Mouse (Mus musculus) heart, postnatal 0 days (tissue): ENCODE results near the gene Sde2. TPM values are rescaled to one million over a fixed set of nuclear protein-coding genes. Genes with fewer than 3 reads are reported as not detected.

Experiments used
- ATAC-seq: fragments of 200-750 bp; cut with Nextera tagmentation; 2 replicates; pipeline ENCODE4 v1.8.0; 2017; ENCODE audit warnings: low read depth, moderate number of reproducible peaks, moderate library complexity; ENCODE audit not compliant: insufficient read depth
- DNase-seq: peaks from one replicate; pipeline ENCODE4 v3.0.0-alpha.2; 2016; ENCODE audit warnings: low spot score
- H3K27ac ChIP-seq: fragments of 300-500 bp; sonication (generic); 2 replicates; pipeline ENCODE4 v1.5.1; 2014; ENCODE audit warnings: low read depth, mild to moderate bottlenecking
- H3K27me3 ChIP-seq: fragments of 300-500 bp; sonication (generic); 2 replicates; pipeline ENCODE4 v1.6.1; 2014; ENCODE audit warnings: low read length, mixed read lengths; ENCODE audit not compliant: control insufficient read depth, insufficient read depth
- H3K36me3 ChIP-seq: fragments of 300-500 bp; sonication (generic); replicated peaks from 2 replicates; pipeline ENCODE4 v1.6.1; 2014; ENCODE audit warnings: low read length, mixed read lengths; ENCODE audit not compliant: control insufficient read depth, insufficient read depth
- H3K4me1 ChIP-seq: fragments of 300-500 bp; sonication (generic); 2 replicates; pipeline ENCODE4 v1.6.1; 2014; ENCODE audit warnings: antibody characterized with exemption; ENCODE audit not compliant: control insufficient read depth, insufficient read depth
- H3K4me2 ChIP-seq: fragments of 300-500 bp; sonication (generic); 2 replicates; pipeline ENCODE4 v1.6.1; 2014; ENCODE audit warnings: low read depth, mild to moderate bottlenecking, low read length, moderate library complexity
- H3K4me3 ChIP-seq: fragments of 300-500 bp; sonication (generic); 2 replicates; pipeline ENCODE4 v1.5.1; 2014; ENCODE audit warnings: low read depth, low read length
- H3K9ac ChIP-seq: fragments of 300-500 bp; sonication (generic); replicated peaks from 2 replicates; pipeline ENCODE4 v1.6.1; 2014; ENCODE audit warnings: low read depth, low read length, mixed read lengths
- H3K9me3 ChIP-seq: fragments of 300-500 bp; sonication (generic); replicated peaks from 2 replicates; pipeline ENCODE4 v1.6.1; 2016; ENCODE audit warnings: low read length; ENCODE audit not compliant: control insufficient read depth
- CTCF ChIP-seq: IDR thresholded peaks from 2 replicates; pipeline ENCODE4 v1.5.1; 2016; ENCODE audit warnings: antibody characterized with exemption, control low read depth, low read depth
- EP300 ChIP-seq: IDR thresholded peaks from 2 replicates; pipeline ENCODE4 v1.6.1; 2016; ENCODE audit warnings: antibody characterized with exemption, low read depth
- WGBS: fragments of 180-500 bp; shearing (Covaris S2); extraction: QIAGEN DNeasy Blood & Tissue Kit; methylation state at CpG from one replicate; pipeline ENCODE4 v1.1.7; 2014; 5-methylcytosine and 5-hydroxymethylcytosine counted together
- polyA plus RNA-seq: library from polyadenylated mRNA; unstranded; fragments of >200 nt; fragmentation: Nextera tagmentation; extraction: Ambion mirVana; gene quantifications from 2 replicates; pipeline ENCODE4 v1.2.1, GENCODE M21; 2015
- total RNA-seq: library from RNA; depleted of rRNA; stranded (reverse); fragments of >200 nt; gene quantifications from 2 replicates; pipeline ENCODE4 v1.2.3, GENCODE M21; 2014; ENCODE audit warnings: low replicate concordance

Gene Sde2
- total and polyA plus RNA-seq, 2 experiments from 2014 or later = 9.8 to 15.8 TPM

DNA sequence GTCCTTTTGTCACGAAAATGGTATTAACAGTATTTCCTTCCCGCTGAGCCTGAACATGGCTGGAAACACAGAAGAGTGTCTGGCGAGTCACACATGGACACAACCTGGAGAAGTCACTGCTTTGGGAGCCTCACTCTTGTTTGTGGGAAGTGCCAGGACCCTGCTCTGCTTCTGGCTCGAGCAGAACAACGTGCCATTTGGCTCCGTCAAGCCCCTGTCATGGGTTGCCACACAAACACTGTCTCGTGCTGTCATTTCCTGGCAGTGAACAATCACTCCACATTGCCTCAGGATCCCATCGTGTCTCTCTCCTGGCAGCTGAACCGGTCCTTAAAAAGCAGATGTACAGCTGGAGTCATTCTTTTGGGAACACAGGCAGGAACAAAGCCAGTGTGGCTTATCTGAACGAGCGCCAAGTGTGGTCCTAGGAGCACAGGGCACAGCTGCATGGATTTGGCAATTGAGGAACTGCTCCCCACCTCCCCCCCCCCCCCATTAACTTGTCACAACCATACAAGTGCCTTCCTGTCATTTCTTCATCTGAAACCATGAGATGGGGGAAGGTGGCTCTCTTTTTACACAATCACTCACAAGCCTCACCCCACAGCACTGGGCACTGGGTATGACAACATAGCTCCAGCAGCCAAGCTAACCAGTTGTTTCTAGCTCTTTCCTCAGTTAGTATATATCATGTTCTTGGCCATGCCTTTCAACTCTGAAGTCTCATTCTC, 2.3 kb upstream of the Sde2 start:
- H3K27me3 ChIP-seq = no peaks in the 10 kb centered on the region
- 3% methylated on average over 11 of the region's 11 CpGs for WGBS
- peak overlapping the region; percentile 56 for H3K4me2 ChIP-seq
- H3K27ac ChIP-seq = peak overlapping the region; percentile 98
- TF ChIP-seq CTCF = no peak
- TF ChIP-seq EP300 = peak; percentile 54; the same call in 1 of the 2 replicates
- no peaks in the 10 kb centered on the region for H3K9me3 ChIP-seq
- peak overlapping the region; percentile 34; the same call in 1 of the 2 replicates for H3K9ac ChIP-seq
- H3K36me3 ChIP-seq = no peaks in the 10 kb centered on the region
- DNase-seq (peak; percentile 75), ATAC-seq (peak; percentile 28; the same call in 1 of the 2 replicates)
- H3K4me3 ChIP-seq = peak overlapping the region; percentile 32
- H3K4me1 ChIP-seq = peaks cover 36% of the 10 kb centered on the region

- DNase-seq = peak; percentile 36
Observed at GRCm38 (mm10) chr1:180849701-180850301, 1.1 kb upstream of the Sde2 start.

GRCm38 (mm10) chr1:180858763-180859162, 7.8 kb downstream of the Sde2 start:
- no peak overlapping the region for H3K4me3 ChIP-seq
- TF ChIP-seq CTCF (no peak), EP300 (no peak)
- no peak overlapping the region for H3K4me2 ChIP-seq
- DNase-seq (no peak), ATAC-seq (no peak)
- H3K4me1 ChIP-seq = no peaks in the 10 kb centered on the region
- H3K36me3 ChIP-seq = peaks cover 82% of the 10 kb centered on the region
- no peak overlapping the region for H3K27ac ChIP-seq
- H3K27me3 ChIP-seq = no peaks in the 10 kb centered on the region
- H3K9me3 ChIP-seq = no peaks in the 10 kb centered on the region
- H3K9ac ChIP-seq = no peak overlapping the region

More at GRCm38 (mm10) chr1:180849701-180850301, 1.1 kb upstream of the Sde2 start:
- Histone ChIP-seq H3K4me3 (peak overlapping the region; percentile 31), H3K27ac (peak overlapping the region; percentile 98), H3K9me3 (no peaks in the 10 kb centered on the region), H3K9ac (peak overlapping the region; percentile 27), H3K4me2 (peak overlapping the region; percentile 50), H3K27me3 (no peaks in the 10 kb centered on the region), H3K36me3 (no peaks in the 10 kb centered on the region), H3K4me1 (peaks cover 36% of the 10 kb centered on the region)
- 34% methylated on average over 11 of the region's 11 CpGs for WGBS
- no peak for ATAC-seq
- TF ChIP-seq CTCF = no peak
- TF ChIP-seq EP300 = no peak

- Histone ChIP-seq H3K9me3 (no peaks in the 10 kb centered on the region), H3K4me3 (no peak overlapping the region), H3K4me2 (no peak overlapping the region), H3K27ac (no peak overlapping the region), H3K9ac (no peak overlapping the region), H3K36me3 (peaks cover 94% of the 10 kb centered on the region), H3K27me3 (no peaks in the 10 kb centered on the region), H3K4me1 (no peaks in the 10 kb centered on the region)
- DNase-seq (no peak), ATAC-seq (no peak)
- WGBS = 70% methylated on average over 6 of the region's 6 CpGs
- no peak for TF ChIP-seq EP300
- TF ChIP-seq CTCF = no peak
Observed at GRCm38 (mm10) chr1:180860030-180860429, 9.1 kb downstream of the Sde2 start.

DNA sequence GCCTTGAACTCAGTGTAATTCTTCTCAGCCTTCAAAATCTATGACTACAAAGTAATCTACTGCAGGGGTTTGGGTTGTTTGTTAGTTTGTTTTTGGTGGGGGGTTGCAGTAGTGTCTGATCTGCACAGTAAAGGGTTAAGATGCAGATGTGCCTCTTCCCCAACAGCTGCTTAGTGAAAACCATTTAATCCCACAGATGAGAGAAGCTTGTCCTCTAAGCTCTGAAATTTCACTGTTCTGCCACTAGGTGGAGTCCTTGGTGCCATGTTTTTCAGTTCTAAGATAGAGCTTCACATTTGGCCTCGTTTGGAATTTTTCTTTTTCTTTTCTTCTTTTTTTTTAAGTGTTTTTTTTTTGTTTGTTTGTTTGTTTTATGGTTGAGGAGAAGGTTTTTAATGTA, 12.7 kb downstream of the Sde2 start:
- ATAC-seq = no peak
- Histone ChIP-seq H3K36me3 (peaks cover 86% of the 10 kb centered on the region), H3K27ac (no peak overlapping the region), H3K4me1 (no peaks in the 10 kb centered on the region), H3K9ac (no peak overlapping the region), H3K4me3 (no peak overlapping the region), H3K4me2 (no peak overlapping the region), H3K9me3 (no peaks in the 10 kb centered on the region), H3K27me3 (no peaks in the 10 kb centered on the region)
- DNase-seq = peak; percentile 69
- 3% methylated on average over 1 of the region's 1 CpGs for WGBS
- TF ChIP-seq CTCF = peak; percentile 75
- TF ChIP-seq EP300 = no peak
